Mouse (Mus musculus): ENCODE measurements around the gene Plxnc1. TPM values are rescaled to one million over a fixed set of nuclear protein-coding genes. Genes with fewer than 3 reads are reported as not detected.

Gene Plxnc1
- 10.8 TPM for polyA plus RNA-seq (2014; fragmentation: Illumina TruSeq; extraction: RNeasy Lipid Tissue Mini Kit (QIAGEN cat#74804); ENCODE audit: low read depth, low replicate concordance)

GRCm38 (mm10) chr10:94944691-94945205 lies at the start of gene Plxnc1:
TSS of gene Plxnc1 (minus strand) at chr10:94944835.

